Mouse (Mus musculus) adrenal gland, postnatal 25 days (tissue): Measurements from ENCODE around the gene Dnaja2. TPM values are rescaled to one million over a fixed set of nuclear protein-coding genes. Genes with fewer than 3 reads are reported as not detected.

ENCODE experiments used
- DNase-seq: peaks from one replicate; pipeline ENCODE4 v3.0.0; 2021; ENCODE audit warnings: mixed read lengths
- long read RNA-seq: library from polyadenylated mRNA; stranded (forward); transcript quantifications from one replicate; pipeline ENCODE4 v2.0.0, GENCODE M21; 2021
- total RNA-seq: library from RNA; stranded (reverse); gene quantifications from 2 replicates; pipeline ENCODE4 v1.2.3, GENCODE M21; 2021

Gene Dnaja2
- total RNA-seq: 140 and 166 TPM in 2 replicates
- long read RNA-seq, transcript Dnaja2-201 (9 exons, 2,919 nt): major isoform, 265 of 276 reads
- long read RNA-seq, partial matches to known transcripts: 6 of 276 reads
- long read RNA-seq, other reads (novel, unspliced or antisense): 5 of 276 reads

DNA sequence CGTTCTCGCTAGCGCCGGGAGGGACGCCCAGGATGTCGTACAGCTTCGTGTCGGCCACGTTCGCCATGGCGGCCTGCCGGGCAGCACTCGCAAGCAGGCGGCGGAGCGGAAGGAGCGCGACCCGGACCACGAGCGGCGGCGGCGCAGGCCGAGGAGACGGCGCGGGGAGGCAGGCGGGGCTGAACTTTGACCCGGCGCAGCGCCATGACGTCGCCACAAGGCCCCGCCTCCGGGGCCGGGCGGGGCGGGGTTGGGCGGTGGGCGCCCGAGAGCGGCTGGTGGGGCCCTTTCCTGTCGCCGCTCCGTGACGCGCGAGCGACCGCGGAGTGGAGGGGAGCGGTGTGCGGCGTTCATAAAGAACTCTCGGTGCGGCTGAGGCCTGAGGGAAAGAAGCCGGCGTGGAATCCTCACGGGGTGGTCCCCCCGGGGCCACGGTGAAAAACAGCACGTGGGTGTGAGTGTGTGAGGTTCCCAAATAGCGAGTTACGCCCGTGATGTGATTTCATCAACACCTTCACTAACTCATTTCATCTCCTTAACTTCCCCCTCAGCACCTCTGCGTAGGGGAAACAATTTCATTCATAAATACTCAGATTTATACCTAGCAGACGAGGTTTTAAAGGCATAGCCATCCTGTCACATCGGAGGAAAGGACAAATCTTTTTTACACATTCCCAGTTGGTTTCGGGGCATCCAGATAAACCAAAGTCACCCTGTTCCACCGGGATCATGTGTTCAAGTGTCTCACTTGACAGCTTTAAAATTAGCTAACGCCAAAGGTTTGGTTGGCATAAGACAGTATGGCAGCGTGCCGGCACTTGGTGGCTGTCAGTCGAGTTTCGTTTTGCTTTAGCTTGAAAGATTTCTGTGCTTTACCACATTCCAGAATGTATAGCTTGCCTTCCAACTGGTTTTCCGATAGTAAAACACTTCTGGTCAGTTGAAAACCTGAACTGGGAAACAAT is at the start of gene Dnaja2:
TSS of gene Dnaja2 (minus strand) at position 164 of the 965 bp plus-strand sequence.
- peak; percentile 92 for DNase-seq

- DNase-seq: no peak
These were observed 49.1 kb upstream of the Dnaja2 start for GRCm38 (mm10) chr8:85604201-85604600.

- peak; percentile 57 for DNase-seq
These were observed 48.2 kb upstream of the Dnaja2 start for GRCm38 (mm10) chr8:85603203-85603895.

GRCm38 (mm10) chr8:85602737-85603136 is 47.6 kb upstream of the Dnaja2 start:
- DNase-seq: no peak

- no peak for DNase-seq
These were observed 46.6 kb upstream of the Dnaja2 start for GRCm38 (mm10) chr8:85601741-85602140.

- no peak for DNase-seq
These were observed 42.5 kb upstream of the Dnaja2 start for GRCm38 (mm10) chr8:85597413-85598191.

DNA sequence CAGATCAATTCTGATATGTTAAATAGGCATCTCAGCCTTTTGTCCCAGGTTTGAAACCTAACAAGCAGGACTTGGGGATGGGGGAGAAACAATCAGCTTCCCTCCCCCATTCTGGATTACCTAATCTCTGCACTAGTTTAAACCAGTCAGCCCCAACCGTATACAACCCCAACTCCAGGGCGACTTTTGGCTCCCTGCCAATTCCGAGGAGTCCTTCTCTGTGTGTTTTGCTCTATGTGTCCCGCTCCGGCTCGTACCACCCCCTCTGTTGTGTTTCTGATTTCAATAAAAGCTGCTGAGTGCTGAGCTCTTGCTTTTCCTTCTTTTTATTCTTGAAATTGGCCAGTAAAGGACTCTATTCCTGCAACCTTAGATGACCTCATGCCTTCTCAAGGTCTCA is 40.2 kb upstream of the Dnaja2 start:
- peak; percentile 15 for DNase-seq

DNA sequence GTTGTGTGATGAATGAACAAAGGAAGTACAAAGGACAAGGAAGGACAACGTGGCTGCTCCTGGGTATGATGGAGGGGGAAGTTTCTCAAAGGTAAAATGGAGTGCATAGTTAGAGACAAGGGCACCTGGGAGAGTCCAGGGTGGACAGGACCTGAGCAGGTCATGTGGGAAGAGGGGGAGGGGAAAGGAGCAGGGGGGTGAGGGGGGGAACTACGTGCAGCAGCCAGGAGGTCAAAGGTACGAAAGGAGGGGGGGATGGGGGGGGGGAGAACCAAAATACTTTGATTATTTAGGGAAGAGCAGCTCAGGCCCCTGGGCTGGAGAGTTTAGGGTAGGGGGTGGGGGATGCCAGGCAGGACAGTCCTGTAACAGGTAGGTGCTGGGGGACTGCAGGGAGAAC is 39.8 kb upstream of the Dnaja2 start:
- no peak for DNase-seq

- no peak for DNase-seq
These were observed 38.2 kb upstream of the Dnaja2 start for GRCm38 (mm10) chr8:85593324-85593723.

GRCm38 (mm10) chr8:85591532-85591931 is 36.4 kb upstream of the Dnaja2 start:
- DNase-seq: no peak

DNA sequence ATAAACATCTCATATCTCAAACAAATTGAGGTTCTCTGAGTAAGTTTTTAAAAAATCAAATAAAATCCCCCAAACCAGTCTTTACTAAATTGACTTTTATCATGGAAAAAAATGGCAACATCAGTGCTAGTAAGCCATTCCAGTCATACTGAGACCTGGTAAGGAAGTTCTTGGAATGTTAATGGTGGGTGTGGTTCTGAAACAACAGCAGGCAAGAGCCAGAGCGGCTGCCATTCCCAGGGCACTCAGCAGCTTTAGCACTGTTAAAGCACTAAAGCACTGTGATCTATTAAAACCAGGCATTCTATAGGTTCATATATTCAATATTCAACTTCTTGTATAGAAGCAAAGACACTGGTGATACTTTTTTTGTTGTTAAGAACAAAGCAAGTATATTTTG is 35.1 kb upstream of the Dnaja2 start:
- no peak for DNase-seq

GRCm38 (mm10) chr8:85588596-85588995 is 33.5 kb upstream of the Dnaja2 start:
- DNase-seq: no peak

DNA sequence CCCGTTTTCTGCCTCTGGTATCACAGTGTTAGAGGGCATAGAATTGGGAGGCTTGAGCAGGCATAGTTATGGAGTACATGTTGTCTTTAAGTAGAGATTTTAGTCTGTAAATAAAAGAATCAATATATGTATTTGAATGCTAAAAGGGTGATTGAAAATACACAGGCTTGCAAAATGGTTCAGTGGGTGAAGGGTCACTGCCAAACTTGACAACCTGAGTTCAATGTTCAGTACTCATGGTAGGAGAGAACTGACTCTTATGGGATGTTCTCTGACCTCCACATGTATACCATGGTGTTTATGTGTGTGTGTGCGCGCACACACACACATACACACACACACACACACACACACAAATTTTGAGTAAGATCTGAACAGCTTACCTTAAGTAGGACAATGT is 22.5 kb upstream of the Dnaja2 start:
- no peak for DNase-seq

DNA sequence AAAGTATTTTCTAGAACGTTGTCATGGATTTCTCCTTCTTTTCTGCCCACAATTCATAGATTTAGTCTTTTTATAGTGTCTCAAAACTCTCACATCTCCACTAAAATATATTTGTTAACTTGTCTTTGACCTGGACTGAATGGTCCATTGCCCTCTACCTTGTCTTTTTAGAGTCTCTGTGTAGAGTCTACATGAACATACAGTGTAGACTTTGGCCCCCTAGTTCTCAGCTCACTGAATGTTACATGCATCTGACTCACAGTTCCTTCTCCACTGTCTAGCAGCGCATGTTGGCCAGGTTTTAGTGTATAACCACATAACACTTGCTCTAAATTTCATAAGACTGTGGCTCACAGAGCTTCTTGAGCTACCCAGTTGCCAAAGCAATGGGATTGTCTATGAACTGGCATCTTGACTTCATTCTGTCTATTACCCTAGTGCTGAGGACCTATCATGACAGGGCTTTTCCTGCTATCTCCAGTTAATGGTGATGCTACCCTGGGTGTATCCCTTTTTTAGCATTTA is 18.9 kb upstream of the Dnaja2 start:
- no peak for DNase-seq

DNA sequence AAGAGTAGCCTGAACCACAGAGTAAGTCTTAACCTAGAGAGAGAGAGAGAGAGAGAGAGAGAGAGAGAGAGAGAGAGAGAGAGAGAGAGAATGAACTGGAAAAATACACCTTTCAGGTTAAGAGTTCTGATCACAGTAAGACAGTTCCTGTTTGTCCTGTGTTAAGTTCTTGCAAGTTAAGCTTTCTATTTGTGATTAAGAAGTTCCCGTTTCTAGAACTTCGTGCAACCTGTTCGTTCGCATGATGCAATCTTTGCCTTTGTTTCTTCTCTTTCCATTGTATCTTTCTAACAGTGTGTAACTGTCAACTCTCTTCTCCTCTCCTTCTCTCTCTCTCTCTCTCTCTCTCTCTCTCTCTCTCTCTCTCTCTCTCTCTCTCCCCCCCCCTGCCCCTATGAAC is 15.3 kb upstream of the Dnaja2 start:
- DNase-seq: no peak

DNA sequence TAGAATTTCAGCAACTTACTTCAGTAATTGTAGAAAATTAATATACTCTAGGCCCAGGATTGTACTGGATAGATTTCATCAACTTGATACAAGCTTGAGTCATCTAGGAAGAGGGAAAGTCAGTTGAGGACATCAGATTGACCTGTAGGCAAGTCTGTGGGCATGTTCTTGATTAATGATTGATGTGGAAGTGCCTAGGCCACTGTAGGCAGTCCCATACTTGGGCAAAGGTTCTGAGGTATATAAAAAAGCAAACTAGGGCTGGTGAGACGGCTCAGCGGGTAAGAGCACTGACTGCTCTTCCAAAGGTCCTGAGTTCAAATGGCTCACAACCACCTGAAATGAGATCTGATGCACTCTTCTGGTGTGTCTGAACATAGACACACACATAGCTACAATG is 12.7 kb upstream of the Dnaja2 start:
- DNase-seq: no peak

GRCm38 (mm10) chr8:85565186-85565585 is 10.0 kb upstream of the Dnaja2 start:
- no peak for DNase-seq

DNA sequence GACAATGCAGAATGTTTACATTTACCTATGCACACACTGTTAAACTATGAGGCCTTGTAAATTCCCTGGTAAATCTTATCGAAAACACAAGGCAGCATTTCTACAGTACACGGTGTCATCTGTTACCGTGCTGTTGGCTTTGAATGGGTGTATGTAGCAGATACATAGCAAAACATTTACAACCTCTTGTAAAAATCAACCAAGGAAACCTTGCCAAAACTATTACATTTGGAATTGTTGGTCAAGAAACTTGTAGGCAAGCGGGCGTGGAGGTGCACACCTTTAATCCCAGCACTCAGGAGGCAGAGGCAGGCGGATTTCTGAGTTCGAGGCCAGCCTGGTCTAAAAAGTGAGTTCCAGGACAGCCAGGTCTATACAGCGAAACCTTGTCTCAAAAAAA is 8.2 kb upstream of the Dnaja2 start:
- no peak for DNase-seq

DNA sequence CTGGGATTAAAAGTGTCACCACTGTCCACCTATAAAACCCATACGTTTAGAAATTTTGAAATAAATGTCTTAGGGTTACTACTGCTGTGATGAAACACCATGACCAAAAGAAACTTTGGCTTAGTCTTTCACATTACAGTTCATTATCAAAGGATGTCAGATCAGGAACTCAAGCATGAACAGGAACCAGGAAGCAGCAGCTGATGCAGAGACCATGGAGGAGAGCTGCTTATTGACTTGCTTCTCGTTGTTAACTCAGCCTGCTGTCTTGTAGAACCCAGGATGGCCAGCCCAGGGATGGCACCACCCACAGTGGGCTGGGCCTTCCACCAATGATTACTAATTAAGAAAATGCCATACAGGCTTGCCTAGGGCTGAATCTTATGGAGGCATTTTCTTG is 4.8 kb upstream of the Dnaja2 start:
- no peak for DNase-seq

GRCm38 (mm10) chr8:85559201-85559600 is 4.1 kb upstream of the Dnaja2 start:
- no peak for DNase-seq

DNA sequence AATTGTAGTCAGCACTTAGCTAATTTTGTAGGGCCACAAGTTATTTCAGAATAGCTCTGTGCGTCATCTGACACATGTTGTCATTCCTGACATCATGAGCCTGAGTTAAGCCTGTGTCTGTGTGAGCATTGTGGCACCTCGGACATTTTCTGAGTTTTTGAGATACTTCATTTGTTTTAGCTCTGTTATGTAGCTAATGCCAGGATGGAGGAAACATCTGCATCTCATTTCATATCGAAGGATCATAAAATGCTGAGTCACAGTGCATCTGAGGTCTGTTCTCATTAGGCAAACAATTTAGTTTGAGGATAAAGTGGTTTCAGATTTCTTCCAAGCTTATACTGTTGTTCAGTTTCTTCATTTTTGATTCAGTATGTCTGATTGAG is 2.5 kb upstream of the Dnaja2 start:
- no peak for DNase-seq

- DNase-seq: no peak
These were observed 1.9 kb upstream of the Dnaja2 start for GRCm38 (mm10) chr8:85556986-85557600.
